ENCODE assay signal across 20 mouse cellular contexts in genomic region chr14:78881563-78881962, GRCm38 (mm10). TPM values are rescaled to one million over a fixed set of nuclear protein-coding genes. Genes with fewer than 3 reads are reported as not detected.
DNase-seq lines count a peak whose midpoint lies in the region; ATAC-seq lines count a peak whose summit lies in the region.
"Had no signal": no experiment of that assay in that cellular context is flagged by ENCODE, and none has a peak within 500 bp of the region (broad histone marks: within the 10 kb centered on the region; RNA-seq: fewer than 3 reads in every experiment).

No protein-coding gene starts in this region.

- no peak overlapping the region for H3K9ac ChIP-seq in heart, embryonic 11.5 days (ENCODE audit: low read depth, low read length)
- H3K9ac ChIP-seq in hindbrain, embryonic 11.5 days (ENCODE audit: low read depth, low read length) = no peak overlapping the region
- H3K9ac ChIP-seq in hindbrain, embryonic 14.5 days = no peak overlapping the region
- H3K9ac ChIP-seq: embryonic facial prominence, embryonic 12.5 days; forebrain, embryonic 13.5 days; liver, embryonic 14.5 days; midbrain, embryonic 15.5 days; stomach, embryonic 15.5 days had no signal

- 69% methylated on average over 10 of the region's 10 CpGs for WGBS in heart, embryonic 11.5 days (ENCODE audit: insufficient replicate concordance)
- 74% methylated on average over 10 of the region's 10 CpGs for WGBS in hindbrain, embryonic 11.5 days
- WGBS in hindbrain, embryonic 14.5 days = 58% methylated on average over 10 of the region's 10 CpGs

- no peaks in the 10 kb centered on the region for H3K27me3 ChIP-seq in heart, embryonic 11.5 days (ENCODE audit: control insufficient read depth, insufficient read depth, low read length)
- H3K27me3 ChIP-seq in hindbrain, embryonic 11.5 days (ENCODE audit: control insufficient read depth, insufficient read depth, low read length) = no peaks in the 10 kb centered on the region
- no peaks in the 10 kb centered on the region for H3K27me3 ChIP-seq in hindbrain, embryonic 14.5 days (ENCODE audit: control insufficient read depth, insufficient read depth, low read length)
- H3K27me3 ChIP-seq in megakaryocyte, embryonic 14.5 days (replicated peaks) = no peaks in the 10 kb centered on the region
- H3K27me3 ChIP-seq: embryonic facial prominence, embryonic 12.5 days; forebrain, embryonic 13.5 days; midbrain, embryonic 15.5 days; stomach, embryonic 15.5 days had no signal

- H3K4me3 ChIP-seq in heart, embryonic 11.5 days (ENCODE audit: low read depth, low read length) = no peak overlapping the region
- no peak overlapping the region for H3K4me3 ChIP-seq in hindbrain, embryonic 11.5 days (ENCODE audit: low read depth, low read length)
- H3K4me3 ChIP-seq in hindbrain, embryonic 14.5 days (replicated peaks; ENCODE audit: low read length) = no peak overlapping the region
- peak overlapping the region; percentile 35 for H3K4me3 ChIP-seq in megakaryocyte, embryonic 14.5 days (replicated peaks)
- H3K4me3 ChIP-seq: embryonic facial prominence, embryonic 12.5 days; erythroblast, embryonic 14.5 days; forebrain, embryonic 13.5 days; midbrain, embryonic 15.5 days; myocyte; stomach, embryonic 15.5 days had no signal

- intact Hi-C loops in heart, postnatal 25 days (cut with DNase I) = no loop called here

- H3K9me3 ChIP-seq in heart, embryonic 11.5 days (replicated peaks; ENCODE audit: control insufficient read depth, low read length) = no peaks in the 10 kb centered on the region
- no peaks in the 10 kb centered on the region for H3K9me3 ChIP-seq in hindbrain, embryonic 11.5 days (ENCODE audit: control insufficient read depth, low read length)
- no peaks in the 10 kb centered on the region for H3K9me3 ChIP-seq in hindbrain, embryonic 14.5 days (ENCODE audit: control insufficient read depth, low read length)
- no peaks in the 10 kb centered on the region for H3K9me3 ChIP-seq in megakaryocyte, embryonic 14.5 days
- H3K9me3 ChIP-seq: embryonic facial prominence, embryonic 12.5 days; forebrain, embryonic 13.5 days; midbrain, embryonic 15.5 days; stomach, embryonic 15.5 days had no signal

- ATAC-seq in heart, embryonic 11.5 days (replicated peaks; ENCODE audit: insufficient number of reproducible peaks, low FRiP score, low TSS enrichment) = no peak
- ATAC-seq in hindbrain, embryonic 11.5 days (ENCODE audit: low FRiP score) = 0 out of 2 replicates have a peak, but pooled peaks have one; percentile 17
- ATAC-seq in hindbrain, embryonic 14.5 days (ENCODE audit: low FRiP score) = no peak
- ATAC-seq in megakaryocyte, adult 5-6 weeks (ENCODE audit: poor library complexity, severe bottlenecking) = no peak
- ATAC-seq: forebrain, embryonic 13.5 days; midbrain, embryonic 15.5 days had no signal

- H3K4me1 ChIP-seq in heart, embryonic 11.5 days (ENCODE audit: control insufficient read depth, insufficient read depth, low read length) = peaks cover 14% of the 10 kb centered on the region
- no peaks in the 10 kb centered on the region for H3K4me1 ChIP-seq in hindbrain, embryonic 11.5 days (replicated peaks; ENCODE audit: control insufficient read depth, insufficient read depth, low read length)
- H3K4me1 ChIP-seq in hindbrain, embryonic 14.5 days (replicated peaks; ENCODE audit: control insufficient read depth, insufficient read depth, low read length) = peaks cover 9% of the 10 kb centered on the region; the same call in 1 of the 2 replicates
- peaks cover 52% of the 10 kb centered on the region for H3K4me1 ChIP-seq in megakaryocyte, embryonic 14.5 days
- H3K4me1 ChIP-seq: stomach, embryonic 15.5 days had no signal

- no peaks in the 10 kb centered on the region for H3K36me3 ChIP-seq in heart, embryonic 11.5 days (ENCODE audit: control insufficient read depth, insufficient read depth, low read length)
- no peaks in the 10 kb centered on the region for H3K36me3 ChIP-seq in hindbrain, embryonic 11.5 days (ENCODE audit: control insufficient read depth, insufficient read depth, low read length)
- no peaks in the 10 kb centered on the region for H3K36me3 ChIP-seq in hindbrain, embryonic 14.5 days (replicated peaks; ENCODE audit: control insufficient read depth, insufficient read depth)
- H3K36me3 ChIP-seq in megakaryocyte, embryonic 14.5 days (replicated peaks; ENCODE audit: low read length) = no peaks in the 10 kb centered on the region
- H3K36me3 ChIP-seq: embryonic facial prominence, embryonic 12.5 days; midbrain, embryonic 15.5 days; stomach, embryonic 15.5 days had no signal

- 0 out of 2 replicates have a peak overlapping the region, but pooled peaks have one; percentile 4 for H3K4me2 ChIP-seq in heart, embryonic 11.5 days
- H3K4me2 ChIP-seq in hindbrain, embryonic 11.5 days (replicated peaks; ENCODE audit: low read depth, low read length) = no peak overlapping the region
- H3K4me2 ChIP-seq in hindbrain, embryonic 14.5 days (replicated peaks) = no peak overlapping the region
- H3K4me2 ChIP-seq: embryonic facial prominence, embryonic 12.5 days; forebrain, embryonic 13.5 days; midbrain, embryonic 15.5 days; stomach, embryonic 15.5 days had no signal

- H3K27ac ChIP-seq in heart, embryonic 11.5 days (ENCODE audit: low read depth, low read length) = no peak overlapping the region
- no peak overlapping the region for H3K27ac ChIP-seq in hindbrain, embryonic 11.5 days (ENCODE audit: low read depth, low read length)
- H3K27ac ChIP-seq in hindbrain, embryonic 14.5 days = no peak overlapping the region
- H3K27ac ChIP-seq: embryonic facial prominence, embryonic 12.5 days; forebrain, embryonic 13.5 days; liver, embryonic 14.5 days; midbrain, embryonic 15.5 days; stomach, embryonic 15.5 days had no signal

- no peak for DNase-seq in heart, postnatal 25 days (ENCODE audit: low spot score)
- DNase-seq in hindbrain, embryonic 11.5 days (ENCODE audit: low spot score) = no peak
- DNase-seq in hindbrain, embryonic 14.5 days (ENCODE audit: low spot score) = no peak
- peak; percentile 61 for DNase-seq in retina, postnatal 1 day
- DNase-seq: B cell, adult 2 months; cerebellum, adult 8-10 months; gastrocnemius, postnatal 14 days; heart, postnatal 10 days; kidney, adult 11 months; right cerebral cortex, postnatal 25 days had no signal

RNA-seq across cellular contexts. Expression of gene Vwa8, which starts 32.7 kb away (rescaled TPM):
- 14.5 and 18.5 TPM in 2 replicates for polyA plus RNA-seq in heart, embryonic 11.5 days (2014; fragmentation: Nextera tagmentation; extraction: Ambion mirVana)
- total RNA-seq in heart, postnatal 25 days (2021) = 100 to 1,000 TPM; 140 to 147 TPM
- polyA plus RNA-seq in hindbrain, embryonic 11.5 days (2014; fragmentation: Nextera tagmentation; extraction: Ambion mirVana) = 7.2 and 8.4 TPM in 2 replicates
- polyA plus RNA-seq in hindbrain, embryonic 14.5 days (2014; fragmentation: Nextera tagmentation; extraction: Ambion mirVana) = 9.2 and 10.3 TPM in 2 replicates
- 0.75 TPM in 1 of 2 replicates, not detected in the other for polyA plus RNA-seq in megakaryocyte, embryonic 14.5 days (2012; ENCODE audit: insufficient read depth, low replicate concordance)
- total RNA-seq in megakaryocyte, adult 5-6 weeks (2015) = 7.9 and 9.0 TPM in 2 replicates
- total RNA-seq in megakaryocyte, adult 5-6 weeks (2017) = 7.5 and 9.4 TPM in 2 replicates
